Mouse (Mus musculus) liver, embryonic 16.5 days (tissue): ENCODE results near the gene Gm11172. TPM values are rescaled to one million over a fixed set of nuclear protein-coding genes. Genes with fewer than 3 reads are reported as not detected.

Source experiments
- ATAC-seq: fragments of 200-750 bp; cut with Nextera tagmentation; 2 replicates; pipeline ENCODE4 v1.8.0; 2017; ENCODE audit warnings: low read depth, mild to moderate bottlenecking, moderate number of reproducible peaks, moderate library complexity
- H3K27ac ChIP-seq: fragments of 300-500 bp; sonication (generic); 2 replicates; pipeline ENCODE4 v1.5.1; 2014; ENCODE audit warnings: mild to moderate bottlenecking, low read length
- H3K27me3 ChIP-seq: fragments of 300-500 bp; sonication (generic); 2 replicates; pipeline ENCODE4 v1.6.1; 2014; ENCODE audit warnings: low read depth, low read length, mixed read lengths; ENCODE audit not compliant: control insufficient read depth, insufficient read depth
- H3K36me3 ChIP-seq: fragments of 300-500 bp; sonication (generic); 2 replicates; pipeline ENCODE4 v1.6.1; 2014; ENCODE audit warnings: mild to moderate bottlenecking; ENCODE audit not compliant: control insufficient read depth, insufficient read depth
- H3K4me1 ChIP-seq: fragments of 300-500 bp; sonication (generic); 2 replicates; pipeline ENCODE4 v1.6.1; 2014; ENCODE audit warnings: low read depth, low read length, mixed read lengths; ENCODE audit not compliant: control insufficient read depth
- H3K4me2 ChIP-seq: fragments of 300-500 bp; sonication (generic); 2 replicates; pipeline ENCODE4 v1.6.1; 2014; ENCODE audit warnings: low read depth, low read length, mixed read lengths
- H3K4me3 ChIP-seq: fragments of 300-500 bp; sonication (generic); 2 replicates; pipeline ENCODE4 v1.5.1; 2014; ENCODE audit warnings: low read depth, mild to moderate bottlenecking, low read length
- H3K9ac ChIP-seq: fragments of 300-500 bp; sonication (generic); 2 replicates; pipeline ENCODE4 v1.6.1; 2014; ENCODE audit warnings: low read depth, low read length
- H3K9me3 ChIP-seq: fragments of 300-500 bp; sonication (generic); replicated peaks from 2 replicates; pipeline ENCODE4 v1.6.1; 2016; ENCODE audit warnings: low read length; ENCODE audit not compliant: control insufficient read depth
- WGBS: fragments of 180-500 bp; shearing (Covaris S2); extraction: QIAGEN DNeasy Blood & Tissue Kit; methylation state at CpG from one replicate; pipeline ENCODE4 v1.1.7; 2014; ENCODE audit not compliant: insufficient replicate concordance; 5-methylcytosine and 5-hydroxymethylcytosine counted together
- polyA plus RNA-seq: library from polyadenylated mRNA; unstranded; fragments of >200 nt; fragmentation: Nextera tagmentation; extraction: Ambion mirVana; gene quantifications from 2 replicates; pipeline ENCODE4 v1.2.1, GENCODE M21; 2015

Gene Gm11172
- polyA plus RNA-seq, 1 experiment from 2014 or later, result not detected

DNA sequence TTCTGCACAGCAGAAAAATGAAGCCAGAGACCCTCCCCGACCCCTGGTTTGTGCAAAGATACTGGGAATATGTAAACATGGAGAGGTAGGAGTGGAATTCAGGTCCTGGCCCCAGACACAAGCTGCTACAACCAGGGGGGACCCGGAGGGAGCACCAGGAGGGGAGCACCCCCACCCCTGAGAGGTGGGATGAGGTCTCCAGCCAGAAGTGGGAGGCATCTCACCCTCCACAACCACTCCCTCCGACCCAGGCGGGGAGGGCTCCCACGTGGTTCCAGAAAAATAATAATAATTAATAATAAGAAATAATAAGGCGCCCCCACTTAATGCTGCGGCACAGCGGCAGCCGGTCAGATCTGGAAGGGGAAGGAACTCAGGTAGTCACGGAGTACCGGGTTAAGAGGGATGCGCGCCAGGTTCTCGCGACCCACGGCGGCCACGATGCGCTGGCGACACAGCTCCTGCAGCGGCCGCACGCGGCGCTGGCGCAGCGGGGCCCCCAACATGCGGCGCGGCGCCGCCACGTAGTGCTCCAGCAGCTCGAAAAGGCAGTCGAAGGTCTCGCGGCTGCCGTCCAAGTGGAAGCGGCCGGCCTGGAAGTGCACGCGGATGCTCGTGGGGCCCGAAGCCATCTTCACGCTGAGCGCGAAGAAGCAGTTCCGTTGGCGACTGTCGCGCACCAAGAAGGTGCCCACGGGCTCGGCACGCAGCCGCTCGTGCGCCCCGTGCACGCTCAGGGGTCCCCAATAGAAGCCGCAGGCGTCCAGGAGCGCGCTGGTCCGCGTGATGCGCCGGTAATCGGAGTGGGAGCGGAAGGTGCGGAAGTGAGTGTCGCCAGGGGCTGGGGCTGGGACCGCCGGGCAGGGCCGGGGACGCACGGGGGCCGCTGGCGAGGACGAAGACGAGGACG, 28.6 kb upstream of the Gm11172 start:
- H3K27ac ChIP-seq, result no peak overlapping the region
- peak overlapping the region; percentile 100 for H3K4me2 ChIP-seq
- peak overlapping the region; percentile 74 for H3K9ac ChIP-seq
- H3K9me3 ChIP-seq, result no peaks in the 10 kb centered on the region
- no peak for ATAC-seq
- WGBS, result 3% methylated on average over 81 of the region's 81 CpGs
- H3K4me1 ChIP-seq, result peaks cover 7% of the 10 kb centered on the region
- peaks cover 26% of the 10 kb centered on the region for H3K27me3 ChIP-seq
- H3K4me3 ChIP-seq, result peak overlapping the region; percentile 86
- H3K36me3 ChIP-seq, result no peaks in the 10 kb centered on the region

DNA sequence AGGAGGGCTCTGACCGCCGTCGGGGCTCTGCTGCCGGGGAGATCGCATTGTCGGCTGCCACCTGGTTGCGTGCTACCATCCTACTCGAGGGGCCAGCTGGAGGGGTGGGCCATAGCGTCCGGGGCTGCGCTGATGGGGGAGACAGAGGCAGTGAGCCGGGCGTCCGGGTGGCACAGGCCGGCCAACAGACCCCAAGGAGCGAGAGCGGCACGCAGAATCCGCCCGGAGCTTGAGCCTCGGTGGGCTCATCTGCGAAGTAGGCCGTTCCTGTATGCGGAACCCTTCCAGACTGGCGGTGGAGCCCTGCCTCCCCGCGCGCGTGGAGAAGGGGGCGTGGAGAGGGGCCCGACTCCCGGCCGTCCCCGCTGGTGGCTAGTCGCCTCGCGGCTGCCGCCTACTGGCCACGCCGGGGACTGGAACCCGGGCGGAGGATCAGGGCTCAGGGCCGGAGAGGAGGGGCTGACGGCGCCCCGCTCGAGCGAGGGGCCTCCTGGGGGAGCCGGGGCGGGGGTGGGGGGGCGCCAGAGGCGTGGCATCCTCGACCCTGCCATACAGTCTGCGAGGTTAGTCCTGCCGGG, 27.8 kb upstream of the Gm11172 start:
- Histone ChIP-seq H3K4me1 (peaks cover 7% of the 10 kb centered on the region), H3K27ac (peak overlapping the region; percentile 87), H3K4me2 (peak overlapping the region; percentile 100), H3K36me3 (no peaks in the 10 kb centered on the region), H3K9me3 (no peaks in the 10 kb centered on the region), H3K27me3 (peaks cover 26% of the 10 kb centered on the region), H3K4me3 (peak overlapping the region; percentile 86), H3K9ac (peak overlapping the region; percentile 74)
- ATAC-seq, result peak; percentile 73
- WGBS, result under 1% methylated on average over 54 of the region's 55 CpGs

DNA sequence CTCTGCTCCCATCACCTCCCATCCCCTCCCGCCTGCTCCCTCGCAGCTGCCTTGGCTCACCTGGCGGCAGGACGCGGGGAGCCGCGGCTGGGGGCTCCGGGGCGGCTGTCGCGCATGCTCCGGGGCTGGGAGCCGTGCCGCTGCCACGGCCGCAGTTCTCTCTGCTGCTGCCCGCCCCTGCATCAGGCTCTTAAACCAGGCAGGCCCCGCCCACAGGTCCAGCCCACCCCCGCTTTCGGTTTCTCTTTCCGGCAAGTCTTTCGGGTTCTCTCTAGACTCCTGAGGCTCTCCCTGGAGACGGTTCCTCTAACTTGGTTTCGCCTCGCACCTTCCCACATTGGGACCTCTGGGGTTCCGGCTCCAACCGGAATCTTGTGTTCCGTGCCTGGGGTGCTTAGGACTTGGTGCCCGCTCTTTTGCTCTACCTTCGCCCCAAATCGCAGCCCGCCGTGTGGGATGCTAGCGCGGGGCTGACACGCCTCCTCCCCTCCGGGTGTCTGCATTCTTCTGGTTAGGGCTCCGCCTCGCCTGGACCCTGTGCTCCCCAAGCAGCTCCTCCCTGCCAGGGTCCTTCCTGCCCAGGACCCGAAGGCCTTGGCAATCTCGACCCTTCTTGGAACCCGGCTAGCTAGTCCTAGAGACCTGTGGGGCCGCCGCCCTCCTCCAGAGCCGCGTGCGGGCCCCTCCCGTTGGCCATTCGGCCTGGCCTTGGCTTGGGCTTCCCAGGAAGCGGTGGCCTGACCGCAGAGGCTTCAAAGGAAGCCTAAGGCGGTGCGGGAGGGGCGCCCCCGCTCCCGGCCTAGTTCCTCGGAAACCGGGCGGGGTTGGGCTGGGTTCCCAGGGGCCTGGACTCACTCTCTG, 27.1 kb upstream of the Gm11172 start, which contains the start of gene Socs1:
Socs1 (minus strand) TSS at position 166 of the 861 bp plus-strand sequence.
- Histone ChIP-seq H3K4me1 (peaks cover 7% of the 10 kb centered on the region), H3K9me3 (no peaks in the 10 kb centered on the region), H3K36me3 (no peaks in the 10 kb centered on the region), H3K4me3 (peak within 1 kb of the TSS; percentile 86), H3K4me2 (peak within 1 kb of the TSS; percentile 100), H3K27me3 (peaks cover 26% of the 10 kb centered on the region), H3K9ac (peak within 1 kb of the TSS; percentile 74), H3K27ac (peak within 1 kb of the TSS; percentile 87)
- peak; percentile 76 for ATAC-seq
- WGBS, result under 1% methylated on average over 59 of the region's 59 CpGs

DNA sequence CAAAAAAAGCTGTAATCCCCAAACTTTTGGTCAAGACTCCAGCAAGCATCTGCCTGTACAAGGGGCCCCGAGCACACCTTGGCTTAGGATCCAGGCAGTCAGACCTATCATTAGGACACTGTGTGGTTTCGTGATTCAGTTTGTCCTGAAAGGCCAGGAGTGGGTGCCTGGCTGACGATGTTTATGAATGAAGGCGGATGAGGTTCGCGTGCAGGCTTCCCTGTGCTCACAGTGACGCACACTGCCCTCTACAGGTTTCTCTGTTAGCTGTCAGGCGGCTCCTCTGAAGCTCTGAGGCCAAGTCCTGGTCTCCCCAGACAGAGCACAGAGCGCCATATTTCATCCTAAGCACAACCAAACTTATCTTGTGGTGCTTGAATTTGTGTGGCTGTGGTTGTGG, 26.4 kb upstream of the Gm11172 start:
- H3K4me1 ChIP-seq, result peaks cover 7% of the 10 kb centered on the region
- peak overlapping the region; percentile 87 for H3K27ac ChIP-seq
- H3K4me2 ChIP-seq, result peak overlapping the region; percentile 100
- 1% methylated on average over 9 of the region's 9 CpGs for WGBS
- peak; percentile 44 for ATAC-seq
- peak overlapping the region; percentile 86 for H3K4me3 ChIP-seq
- peak overlapping the region; percentile 74 for H3K9ac ChIP-seq
- H3K36me3 ChIP-seq, result no peaks in the 10 kb centered on the region
- H3K27me3 ChIP-seq, result peaks cover 26% of the 10 kb centered on the region
- H3K9me3 ChIP-seq, result no peaks in the 10 kb centered on the region

DNA sequence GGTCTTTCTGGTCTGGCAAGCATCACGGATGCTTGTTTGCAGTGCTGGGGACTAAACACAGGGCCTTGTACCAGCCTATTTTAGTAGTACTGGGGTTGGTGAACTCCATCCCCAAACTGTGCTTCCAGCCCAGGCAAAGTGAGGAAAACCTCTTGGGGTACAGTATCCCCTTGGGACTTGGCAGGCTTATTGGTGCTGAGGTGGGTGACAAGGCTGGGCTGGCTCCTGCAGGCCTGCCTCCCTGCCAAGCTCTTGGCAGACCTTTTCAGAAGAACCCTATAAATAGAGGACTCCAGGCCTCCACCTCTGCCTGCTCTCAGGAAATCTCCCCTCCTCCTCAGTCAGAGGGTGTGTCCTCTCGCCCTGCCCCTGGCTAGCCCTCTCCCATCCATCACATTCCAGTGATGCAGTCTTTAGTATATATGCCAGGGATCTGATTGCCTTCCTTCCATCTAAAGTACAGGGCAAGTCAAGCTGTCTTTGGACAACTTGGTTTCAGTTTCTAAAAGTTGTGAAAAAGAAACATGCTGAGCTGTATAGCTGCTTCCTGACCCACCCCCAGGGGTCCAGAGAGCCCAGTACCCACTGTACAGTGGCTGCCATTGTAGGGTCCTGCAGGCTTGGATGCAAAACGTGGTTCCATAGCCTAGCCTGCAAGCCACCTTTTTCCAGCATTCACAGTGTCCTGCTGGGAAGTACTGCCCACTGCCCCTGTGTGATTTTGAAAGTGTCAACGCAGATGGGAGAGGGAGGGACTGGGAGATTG, 25.8 kb upstream of the Gm11172 start:
- no peaks in the 10 kb centered on the region for H3K36me3 ChIP-seq
- ATAC-seq, result no peak
- no peak overlapping the region for H3K27ac ChIP-seq
- H3K9ac ChIP-seq, result no peak overlapping the region
- peaks cover 7% of the 10 kb centered on the region for H3K4me1 ChIP-seq
- H3K4me3 ChIP-seq, result no peak overlapping the region
- H3K27me3 ChIP-seq, result peaks cover 26% of the 10 kb centered on the region
- no peaks in the 10 kb centered on the region for H3K9me3 ChIP-seq
- H3K4me2 ChIP-seq, result peak overlapping the region; percentile 100
- 48% methylated on average over 4 of the region's 4 CpGs for WGBS

DNA sequence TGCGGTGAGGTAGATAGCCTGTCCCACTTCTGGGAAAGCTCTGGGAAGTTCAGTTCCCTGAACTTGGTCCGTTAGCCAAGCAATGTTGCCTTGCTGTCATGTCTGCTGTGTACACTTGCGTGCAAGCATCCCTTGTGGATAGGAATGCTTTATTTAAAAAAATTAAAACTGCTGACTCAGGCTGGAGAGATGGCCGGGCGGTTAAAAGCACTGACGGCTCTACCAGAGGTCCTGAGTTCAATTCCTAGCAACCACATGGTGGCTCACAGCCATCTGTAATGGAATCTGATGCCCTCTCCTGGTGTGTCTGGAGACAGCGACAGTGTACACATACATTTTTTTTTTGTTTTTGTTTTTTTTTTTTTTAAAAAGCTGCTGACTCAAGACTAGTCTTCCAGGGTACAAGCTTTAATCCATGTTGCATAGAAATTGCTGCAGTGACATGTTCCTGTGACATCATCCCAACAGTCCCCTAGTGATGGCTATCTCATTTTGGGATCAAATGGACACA, 25.1 kb upstream of the Gm11172 start:
- H3K9ac ChIP-seq, result no peak overlapping the region
- no peak overlapping the region for H3K4me3 ChIP-seq
- peaks cover 7% of the 10 kb centered on the region for H3K4me1 ChIP-seq
- ATAC-seq, result no peak
- 63% methylated on average over 7 of the region's 7 CpGs for WGBS
- H3K9me3 ChIP-seq, result no peaks in the 10 kb centered on the region
- H3K4me2 ChIP-seq, result no peak overlapping the region
- peaks cover 24% of the 10 kb centered on the region for H3K27me3 ChIP-seq
- no peak overlapping the region for H3K27ac ChIP-seq
- no peaks in the 10 kb centered on the region for H3K36me3 ChIP-seq

DNA sequence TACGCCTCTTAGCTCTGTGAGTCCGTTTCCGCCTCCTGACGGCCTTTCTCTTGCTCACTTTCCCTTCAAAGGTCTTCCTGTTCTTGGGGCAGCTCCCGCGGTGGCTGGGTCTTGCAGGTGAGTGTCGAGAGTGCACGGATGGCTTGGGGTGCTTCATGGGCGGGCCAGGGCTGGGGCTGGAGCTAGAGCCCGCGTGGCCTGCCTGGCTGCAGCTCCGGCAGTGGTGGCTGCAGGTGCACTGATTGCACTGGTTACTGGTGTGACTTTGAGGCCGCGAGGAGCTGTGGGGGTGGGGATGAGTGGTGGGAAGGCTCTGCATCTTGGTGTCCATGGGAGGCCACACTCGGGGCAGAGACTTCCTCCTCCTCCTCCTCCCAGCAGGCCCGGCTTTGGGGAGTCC, 24.4 kb upstream of the Gm11172 start, which contains the start of gene Tnp2:
Tnp2 (minus strand) TSS at position 390 of the 400 bp plus-strand sequence.
- H3K36me3 ChIP-seq, result no peaks in the 10 kb centered on the region
- H3K9ac ChIP-seq, result no peak within 1 kb of the TSS
- no peak within 1 kb of the TSS for H3K4me2 ChIP-seq
- H3K27me3 ChIP-seq, result peaks cover 18% of the 10 kb centered on the region
- no peak within 1 kb of the TSS for H3K27ac ChIP-seq
- no peak for ATAC-seq
- no peaks in the 10 kb centered on the region for H3K9me3 ChIP-seq
- H3K4me1 ChIP-seq, result peaks cover 7% of the 10 kb centered on the region
- 38% methylated on average over 16 of the region's 16 CpGs for WGBS
- no peak within 1 kb of the TSS for H3K4me3 ChIP-seq

DNA sequence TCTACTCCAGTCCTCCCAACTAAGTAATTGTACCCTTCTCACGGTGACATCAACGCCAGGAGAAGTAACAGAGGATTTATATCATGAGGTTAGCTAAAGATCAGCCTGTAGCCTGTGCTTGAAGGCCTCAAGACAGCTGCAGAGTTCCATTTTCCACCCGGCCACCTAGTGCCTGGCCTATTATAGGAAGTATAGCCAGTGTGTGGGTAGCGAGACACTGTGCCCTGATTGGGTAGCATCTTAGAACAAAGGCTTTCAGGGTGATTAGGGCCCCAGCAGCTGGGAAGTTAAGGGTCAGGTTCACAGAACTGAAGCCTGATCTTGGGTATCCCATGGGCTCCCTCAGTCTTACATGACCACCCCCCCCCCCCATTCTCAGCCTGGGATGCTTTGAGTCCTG, 23.8 kb upstream of the Gm11172 start:
- H3K4me3 ChIP-seq, result no peak overlapping the region
- no peak overlapping the region for H3K9ac ChIP-seq
- H3K4me1 ChIP-seq, result peaks cover 7% of the 10 kb centered on the region
- H3K27ac ChIP-seq, result no peak overlapping the region
- no peak overlapping the region for H3K4me2 ChIP-seq
- no peak for ATAC-seq
- peaks cover 12% of the 10 kb centered on the region for H3K27me3 ChIP-seq
- 47% methylated on average over 4 of the region's 4 CpGs for WGBS
- H3K9me3 ChIP-seq, result no peaks in the 10 kb centered on the region
- no peaks in the 10 kb centered on the region for H3K36me3 ChIP-seq
